Mouse (Mus musculus) E14TG2a.4 (cell line): ENCODE measurements around the gene Dkk2.

Experiments
- CTCF ChIP-seq: conservative IDR thresholded peaks from 2 replicates; pipeline ENCODE4 v1.5.1; 2014; ENCODE audit warnings: low read length
- NANOG ChIP-seq: IDR thresholded peaks from 2 replicates; pipeline ENCODE4 v1.6.1; 2014; ENCODE audit warnings: borderline replicate concordance, low read length, mixed read lengths

DNA sequence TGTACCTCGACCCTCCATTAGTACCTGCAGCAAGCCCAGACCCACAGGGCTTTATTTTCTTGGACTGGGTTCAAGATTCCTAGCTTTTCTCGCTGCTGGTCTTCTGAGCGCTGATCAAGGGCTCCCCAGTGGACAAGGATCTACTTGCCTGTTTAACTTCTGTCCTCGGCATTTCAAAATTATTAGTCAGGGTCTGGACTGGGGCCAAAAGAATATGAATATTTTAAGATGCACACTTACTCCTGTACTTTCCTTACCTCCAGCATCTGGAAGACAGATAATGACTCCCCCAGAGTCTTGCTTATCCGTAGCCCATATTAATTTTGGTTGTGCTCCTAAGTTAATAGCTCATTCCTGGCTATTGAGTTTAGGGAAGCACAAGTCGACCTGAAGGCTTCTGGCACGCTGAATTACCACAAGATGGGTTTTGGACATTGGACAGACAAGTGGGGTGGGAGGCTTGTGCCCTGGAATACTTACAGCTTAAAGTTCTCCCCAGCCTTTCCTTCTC, 134.9 kb downstream of the Dkk2 start:
- TF ChIP-seq CTCF (no peak), NANOG (no peak)
